Mouse (Mus musculus) ES-E14 (cell line): ENCODE measurements at regions not wholly inside any gene's neighbourhood (a gene's known extent, or its start where the extent isn't known, plus 50 kb on each side); places are given as distances from the start of the nearest gene placed in this dataset.

ENCODE experiments used
- MAFK ChIP-seq: IDR thresholded peaks from 2 replicates; pipeline ENCODE4 v1.6.1; 2014; ENCODE audit warnings: mild to moderate bottlenecking, low read depth, low read length, inconsistent platforms; ENCODE audit not compliant: insufficient read depth
- ZNF384 ChIP-seq: IDR thresholded peaks from 2 replicates; pipeline ENCODE4 v1.6.1; 2012; ENCODE audit warnings: low read depth, low read length, inconsistent platforms

DNA sequence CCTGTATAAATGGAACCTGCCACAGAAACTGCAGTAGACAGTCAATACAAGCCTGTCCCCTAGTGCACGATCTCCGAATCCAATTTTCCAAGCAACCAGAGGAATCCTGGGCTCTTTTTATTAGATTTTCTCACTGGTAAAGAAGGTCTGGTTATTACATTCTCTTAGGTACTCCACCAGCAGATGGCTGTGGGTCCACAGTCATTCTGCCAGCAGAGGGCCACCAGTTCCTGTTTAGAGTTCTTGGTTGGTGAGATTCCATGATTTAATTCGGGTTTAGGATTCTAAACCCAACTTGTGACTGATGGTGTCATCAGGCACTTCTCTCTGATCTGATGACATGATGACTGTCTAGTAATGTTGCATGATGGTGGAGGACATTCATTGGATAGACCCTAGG, 118.6 kb downstream of the Irx2 start:
- TF ChIP-seq MAFK (no peak), ZNF384 (no peak)
